Mouse (Mus musculus) cerebellum, adult 11-12 months (tissue): Measurements from ENCODE around the gene Olfr484.
"Not testable (repeated sequence)": the region's sequence is repeated elsewhere in the genome, so short reads cannot be mapped to it uniquely, and the experiment has no call there.

Experiments used
- DNase-seq: peaks from one replicate; pipeline ENCODE4 v3.0.0; 2022

Gene Olfr484

DNA sequence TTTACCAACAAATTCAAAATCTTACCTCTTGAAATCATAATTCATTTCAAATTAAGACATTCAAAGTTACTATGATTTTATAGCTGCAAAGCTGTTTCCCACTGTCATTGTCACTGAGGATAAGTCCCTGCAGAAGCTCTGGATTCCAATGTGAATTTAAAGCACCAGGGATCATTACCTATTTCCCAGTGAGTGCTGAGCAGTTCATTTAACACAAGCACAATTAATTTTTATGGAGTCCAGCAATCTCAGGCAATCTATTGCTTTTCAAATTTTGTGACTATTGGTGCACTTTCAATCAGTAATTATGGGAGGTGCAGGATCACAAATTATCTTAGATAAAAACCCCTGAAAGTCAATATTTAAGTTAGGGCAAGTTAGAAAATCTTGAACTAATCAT lies at the start of gene Olfr484:
Olfr484 (minus strand) TSS at position 101 of the 400 bp plus-strand sequence.
- no peak for DNase-seq

DNA sequence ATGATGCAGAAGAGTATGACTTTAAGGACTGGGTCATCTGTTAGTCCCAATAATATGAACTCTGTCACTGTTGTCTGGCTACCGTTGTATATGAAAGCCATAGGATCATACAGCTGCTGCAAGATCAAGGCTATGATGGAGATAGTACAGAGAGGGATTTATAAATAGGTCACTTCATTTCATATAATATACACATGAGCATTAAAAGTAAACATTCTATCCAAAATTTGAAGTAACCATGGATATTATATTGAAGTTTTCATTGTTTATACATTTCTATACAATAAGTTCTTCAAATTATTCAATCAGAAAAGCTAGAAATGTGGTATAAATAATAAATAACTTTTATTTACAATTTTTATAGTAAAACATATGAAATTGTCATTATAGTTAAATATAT lies 45.4 kb upstream of the Olfr484 start, which contains the start of gene Olfr486:
Olfr486 (minus strand) TSS at position 101 of the 400 bp plus-strand sequence.
- DNase-seq, result not testable (repeated sequence)

DNA sequence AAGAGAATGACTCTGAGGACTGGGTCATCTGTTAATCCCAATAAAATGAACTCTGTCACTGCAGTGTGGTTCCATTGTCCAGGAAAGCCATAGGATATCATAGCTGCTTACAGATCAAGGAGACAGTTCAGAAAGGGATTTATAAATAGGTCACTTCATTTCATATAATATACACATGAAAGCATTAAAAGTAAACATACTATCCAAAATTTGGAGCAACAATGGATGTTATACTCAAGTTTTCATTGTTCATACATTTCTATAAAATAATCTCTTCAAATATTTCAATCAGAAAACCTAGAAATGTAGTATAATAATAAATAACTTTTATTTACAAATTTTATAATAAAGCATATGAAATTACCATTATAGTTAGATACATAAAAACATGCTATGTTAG lies 32.5 kb upstream of the Olfr484 start, which contains the start of gene Olfr485:
Olfr485 (minus strand) TSS at position 101 of the 400 bp plus-strand sequence.
- no peak for DNase-seq

DNA sequence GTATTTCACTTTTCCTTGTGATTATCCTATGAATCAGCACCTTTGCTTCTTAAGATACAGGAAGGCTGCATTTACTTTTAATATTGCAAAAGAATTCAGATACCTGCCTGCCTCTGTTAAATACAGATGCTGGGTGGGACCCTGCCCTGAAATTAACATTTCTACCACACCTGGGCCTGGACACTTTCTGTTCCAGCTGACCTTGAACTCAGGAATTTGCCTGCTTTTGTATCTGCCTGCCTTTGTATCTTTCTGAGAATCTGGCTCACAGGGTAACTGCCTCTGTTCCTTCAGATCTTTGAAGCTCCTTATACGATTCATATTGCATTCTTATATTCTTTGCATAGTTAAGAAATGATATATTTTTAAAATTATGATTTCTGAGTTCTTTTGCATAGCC lies 5.8 kb downstream of the Olfr484 start:
- no peak for DNase-seq

DNA sequence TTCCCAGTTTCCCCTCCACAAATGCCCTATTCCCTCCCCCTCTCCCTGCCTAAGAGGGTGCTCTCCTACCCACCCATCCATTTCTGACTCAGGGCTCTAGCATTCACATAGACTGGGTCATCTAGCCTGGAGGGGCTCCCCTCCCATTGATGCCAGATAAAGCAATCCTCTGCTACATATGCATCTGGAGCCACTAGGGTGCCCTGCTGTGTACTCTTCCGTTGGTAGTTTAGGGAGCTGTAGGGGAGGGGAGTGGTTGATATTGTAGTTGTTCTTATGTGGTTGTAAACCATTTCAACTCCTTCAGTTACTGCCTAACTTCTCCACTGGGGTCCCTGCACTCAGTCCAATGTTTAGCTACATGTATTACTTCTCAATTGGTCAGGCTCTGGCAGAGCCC lies 6.6 kb downstream of the Olfr484 start:
- no peak for DNase-seq

DNA sequence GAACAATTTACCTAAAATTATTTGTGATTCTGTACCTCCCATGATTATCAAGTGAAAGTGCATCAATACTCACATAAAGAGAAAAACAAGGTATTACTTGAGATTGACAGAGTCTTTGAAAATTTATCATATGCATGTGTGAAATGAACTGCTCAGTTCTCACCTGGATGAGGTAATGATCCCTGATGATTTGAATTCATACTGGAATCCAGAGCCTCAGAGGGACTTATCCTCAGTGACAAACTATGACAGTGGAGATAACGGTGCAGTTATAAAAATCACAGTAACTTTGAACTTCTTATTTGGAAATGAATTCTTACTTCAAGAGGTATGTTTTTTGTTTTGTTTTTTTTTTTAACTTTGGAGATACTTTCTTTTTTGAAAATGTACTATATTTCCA lies 26.7 kb downstream of the Olfr484 start, which contains the start of gene Olfr483:
Olfr483 (plus strand) TSS at position 301 of the 400 bp plus-strand sequence.
- no peak for DNase-seq

DNA sequence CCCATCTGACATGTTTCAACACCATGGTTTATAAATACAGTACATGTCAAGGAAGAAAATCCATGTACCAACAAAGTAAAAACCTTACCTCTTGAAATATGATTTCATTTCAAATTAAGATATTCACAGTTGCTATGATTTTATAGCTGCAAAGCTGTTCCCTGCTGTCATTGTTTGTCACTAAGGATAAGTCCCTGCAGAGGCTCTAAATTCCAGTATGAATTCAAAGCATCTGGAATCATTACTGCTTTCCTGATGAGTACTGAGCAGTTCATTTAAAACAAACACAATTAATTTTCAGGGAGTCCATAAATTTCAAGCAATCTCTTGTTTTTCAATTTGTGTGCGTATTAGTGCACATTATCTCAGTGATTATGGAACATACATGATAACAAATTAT lies 29.8 kb downstream of the Olfr484 start, which contains the start of gene Olfr482:
Olfr482 (minus strand) TSS at position 101 of the 400 bp plus-strand sequence.
- no peak for DNase-seq

DNA sequence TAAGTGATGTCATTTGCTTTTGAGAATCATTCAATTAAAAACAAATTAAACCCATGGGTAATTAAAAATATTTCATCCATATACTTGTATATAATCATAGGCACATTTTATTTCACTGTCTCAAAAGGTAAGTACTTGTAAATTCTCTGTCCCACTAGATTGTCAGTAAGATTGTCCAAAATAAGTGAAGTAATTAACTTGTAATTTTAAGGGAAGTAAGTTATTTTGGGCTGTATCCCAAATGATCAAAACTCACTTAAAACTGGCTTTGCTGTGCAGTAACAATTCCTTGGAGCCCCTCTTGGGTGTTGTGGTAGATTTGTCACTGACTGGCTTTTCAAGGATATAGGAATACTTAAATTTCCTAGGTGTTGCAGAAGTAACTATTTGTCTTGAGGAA lies 47.7 kb downstream of the Olfr484 start, which contains the start of gene Olfr481:
Olfr481 (plus strand) TSS at position 301 of the 400 bp plus-strand sequence.
- DNase-seq, result no peak
